Mouse (Mus musculus): ENCODE data around the gene Lipo4. TPM values are rescaled to one million over a fixed set of nuclear protein-coding genes. Genes with fewer than 3 reads are reported as not detected.

Gene Lipo4
- not detected in 2 replicates for polyA plus RNA-seq (2012; rRNA removed; ENCODE audit: low replicate concordance)

DNA sequence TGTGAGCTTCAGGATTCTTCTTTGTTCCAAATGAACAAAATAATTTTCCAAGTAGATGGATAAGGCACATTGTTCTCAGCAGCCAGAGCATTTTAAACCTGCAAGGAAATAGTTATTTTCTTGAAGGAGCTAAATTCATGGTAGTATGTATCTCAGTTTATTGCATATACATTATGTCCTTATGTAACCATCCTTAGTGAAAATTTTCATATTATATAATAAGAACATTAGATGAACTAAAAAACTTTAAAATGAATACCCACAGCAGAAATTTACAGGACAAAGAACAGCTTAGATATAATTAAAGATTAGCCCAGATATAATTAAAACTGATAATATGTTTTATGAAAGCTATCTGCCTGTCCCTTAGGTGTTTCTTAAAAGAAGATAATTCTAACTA, at the start of gene Lipo4:
Lipo4 (minus strand) TSS at position 101 of the 400 bp plus-strand sequence.

Other genes with a start within 250 kb of the Lipo4 start
- 0.99 and 1.5 TPM in 2 replicates for gene Rnls, start 125.5 kb downstream of the Lipo4 start, polyA plus RNA-seq (2012; rRNA removed; ENCODE audit: low replicate concordance)
- not detected in 2 replicates for gene Gm8978, start 107.5 kb upstream of the Lipo4 start, polyA plus RNA-seq (2012; rRNA removed; ENCODE audit: low replicate concordance)
- 0.08 TPM in 1 of 2 replicates, not detected in the other for gene Lipo2, start 233.6 kb upstream of the Lipo4 start, polyA plus RNA-seq (2012; rRNA removed; ENCODE audit: low replicate concordance)
- 4.0 and 4.4 TPM in 2 replicates for gene Lipo3, start 244.2 kb upstream of the Lipo4 start, polyA plus RNA-seq (2012; rRNA removed; ENCODE audit: low replicate concordance)